ENCODE assay signal across 15 mouse cellular contexts in the genomic region with DNA sequence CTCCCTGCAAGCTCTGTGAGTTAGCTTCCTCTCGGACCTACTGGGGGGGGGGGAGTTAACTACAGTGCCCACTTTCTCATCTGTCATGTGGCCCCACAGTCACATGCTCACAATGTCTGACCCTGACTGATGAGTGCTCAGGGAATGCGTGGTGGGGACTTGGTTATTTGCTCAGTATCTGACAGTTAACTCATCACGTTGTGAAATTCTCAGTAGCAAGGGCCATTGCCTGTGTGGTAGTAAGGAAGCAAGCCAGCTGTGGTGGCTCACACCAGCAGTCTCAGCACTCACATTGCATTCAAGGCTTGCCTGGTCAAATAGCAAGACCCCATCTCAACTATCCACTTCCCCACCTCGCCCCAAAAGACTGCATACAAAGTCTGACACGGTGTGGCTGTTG.
"Had no signal": no experiment of that assay in that cellular context is flagged by ENCODE, and none has a peak within 500 bp of the region (broad histone marks: within the 10 kb centered on the region; RNA-seq: fewer than 3 reads in every experiment).

No protein-coding gene starts in this region.

- H3K4me1 ChIP-seq: limb, embryonic 13.5 days; midbrain, embryonic 10.5 days; neural tube, embryonic 15.5 days had no signal

- H3K4me2 ChIP-seq: limb, embryonic 13.5 days; lung, embryonic 14.5 days; neural tube, embryonic 15.5 days had no signal

- H3K9ac ChIP-seq: limb, embryonic 13.5 days; liver, embryonic 14.5 days; lung, embryonic 14.5 days; neural tube, embryonic 15.5 days had no signal

- H3K9me3 ChIP-seq: limb, embryonic 13.5 days; midbrain, embryonic 10.5 days; neural tube, embryonic 15.5 days had no signal

- H3K4me3 ChIP-seq: limb, embryonic 13.5 days; midbrain, embryonic 10.5 days; myocyte; neural tube, embryonic 15.5 days had no signal

- DNase-seq: kidney, adult 11 months; kidney, adult 9 months; kidney, postnatal 14 days; left cerebral cortex, postnatal 4 days; lung, embryonic 14.5 days; lung, postnatal 14 days; midbrain, embryonic 14.5 days; right cerebral cortex, adult 18-20 months; thymus, adult 18-20 months; thymus, postnatal 36 days had no signal

- H3K27ac ChIP-seq: limb, embryonic 13.5 days; liver, embryonic 14.5 days; midbrain, embryonic 10.5 days; neural tube, embryonic 15.5 days had no signal

- H3K27me3 ChIP-seq: limb, embryonic 13.5 days; neural tube, embryonic 15.5 days had no signal
